Mouse (Mus musculus) right cerebral cortex, postnatal 4 days (tissue): Measurements from ENCODE around the gene Rab5a.

Experiments
- DNase-seq: peaks from one replicate; pipeline ENCODE4 v3.0.0-alpha.2; 2022

Gene Rab5a

GRCm38 (mm10) chr17:53543591-53544324 lies 64.7 kb downstream of the Rab5a start:
- peak; percentile 20 for DNase-seq

- no peak for DNase-seq
Observed at GRCm38 (mm10) chr17:53551306-53552299, 72.6 kb downstream of the Rab5a start.

DNA sequence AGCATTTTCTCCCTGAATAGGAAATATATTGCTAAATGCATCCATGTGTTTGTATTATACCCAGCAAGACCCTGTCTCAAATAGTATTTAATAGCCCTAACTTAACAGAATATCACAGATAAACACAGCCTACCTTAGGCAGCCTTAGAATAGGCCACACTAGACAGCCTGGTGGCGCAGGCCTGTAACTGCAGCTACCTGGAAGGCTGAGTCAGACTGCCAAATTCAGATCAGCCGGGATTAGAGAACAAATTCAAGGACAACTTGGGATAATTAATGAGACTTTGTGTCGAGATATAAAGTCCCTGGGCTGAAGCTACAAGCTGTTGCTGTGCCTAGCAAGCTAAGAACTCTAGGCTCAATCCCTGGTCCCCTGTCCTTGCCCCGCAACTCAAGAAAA lies 75.1 kb downstream of the Rab5a start:
- DNase-seq = no peak

DNA sequence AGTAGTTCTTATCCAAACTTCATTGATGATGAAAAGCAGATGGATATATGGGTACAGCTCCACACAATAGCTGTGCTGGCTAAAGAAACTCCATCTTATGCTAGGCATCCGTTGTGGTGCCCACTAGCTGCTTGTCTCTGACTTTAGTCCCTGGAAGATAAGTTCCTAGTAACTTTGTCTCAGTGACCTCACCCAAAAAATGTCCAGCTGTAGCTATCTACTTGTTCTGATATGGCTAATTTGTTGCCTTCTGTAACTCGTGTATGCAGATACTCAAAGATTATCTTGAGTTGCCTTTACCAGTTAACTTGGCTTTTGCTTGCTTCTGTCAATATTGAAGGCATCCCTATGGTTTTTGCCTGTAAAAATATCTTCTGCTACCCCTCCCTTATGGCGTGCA lies 75.8 kb downstream of the Rab5a start:
- DNase-seq = no peak
